ENCODE assay signal across 14 mouse cellular contexts in genomic region chr4:141159666-141160065, GRCm38 (mm10). TPM values are rescaled to one million over a fixed set of nuclear protein-coding genes. Genes with fewer than 3 reads are reported as not detected.
DNase-seq lines count a peak whose midpoint lies in the region; ATAC-seq and TF ChIP-seq lines count a peak whose summit lies in the region.
"Had no signal": no experiment of that assay in that cellular context is flagged by ENCODE, and none has a peak within 500 bp of the region (broad histone marks: within the 10 kb centered on the region; RNA-seq: fewer than 3 reads in every experiment).

No protein-coding gene starts in this region.

- H3K9ac ChIP-seq in heart, embryonic 14.5 days (ENCODE audit: low read length), result peak overlapping the region; percentile 9; the same call in 1 of the 2 replicates
- H3K9ac ChIP-seq in MEL (ENCODE audit: control insufficient read depth, low read depth, low read length, poor library complexity, severe bottlenecking), result no peak overlapping the region
- no peak overlapping the region for H3K9ac ChIP-seq in intestine, embryonic 14.5 days (ENCODE audit: low read length)
- H3K9ac ChIP-seq: neural tube, embryonic 12.5 days had no signal

- no peak for ATAC-seq in heart, embryonic 14.5 days (ENCODE audit: insufficient number of reproducible peaks, insufficient read depth, low FRiP score, low read depth)
- ATAC-seq in intestine, embryonic 14.5 days (replicated peaks; ENCODE audit: low FRiP score, low TSS enrichment, low read depth), result no peak

- H3K4me3 ChIP-seq in heart, embryonic 14.5 days (ENCODE audit: control insufficient read depth in 1 of 2, insufficient read depth in 1 of 2, low read depth in 1 of 2, low read length in 2 of 2), result no peak overlapping the region
- H3K4me3 ChIP-seq in MEL (ENCODE audit: control insufficient read depth in 1 of 2, insufficient read depth in 1 of 2, low read depth in 2 of 2, low read length in 2 of 2) (no peak overlapping the region), macrophage (ENCODE audit: inconsistent target) (no peak overlapping the region)
- no peak overlapping the region for H3K4me3 ChIP-seq in intestine, embryonic 14.5 days (ENCODE audit: low read depth, low read length)
- H3K4me3 ChIP-seq in thymus, adult 2 months (ENCODE audit: control insufficient read depth, insufficient read depth, low read length), result no peak overlapping the region
- H3K4me3 ChIP-seq: neural tube, embryonic 12.5 days had no signal

- TF ChIP-seq POLR2A in MEL (IDR thresholded peaks at IDR 0.05; ENCODE audit: control insufficient read depth in 1 of 2, insufficient read depth in 1 of 2, low read depth in 1 of 2, low read length in 2 of 2, poor library complexity in 1 of 2), result no peak
- no peak for TF ChIP-seq POLR2A in thymus, adult 2 months (IDR thresholded peaks at IDR 0.05; ENCODE audit: control insufficient read depth, extremely low read depth, insufficient read depth, low read length, poor library complexity)

- H3K4me1 ChIP-seq in heart, embryonic 14.5 days (ENCODE audit: control insufficient read depth in 2 of 2, insufficient read depth in 2 of 2, low read length in 2 of 2), result peaks cover 4 to 13% of the 10 kb centered on the region in 2 experiments
- peaks cover 17 to 37% of the 10 kb centered on the region in 2 experiments for H3K4me1 ChIP-seq in MEL (ENCODE audit: control insufficient read depth in 1 of 2, insufficient read depth in 2 of 2, low read length in 2 of 2)
- H3K4me1 ChIP-seq in intestine, embryonic 14.5 days (replicated peaks; ENCODE audit: control insufficient read depth, insufficient read depth, low read length), result peaks cover 15% of the 10 kb centered on the region
- peaks cover 31% of the 10 kb centered on the region for H3K4me1 ChIP-seq in thymus, adult 2 months (replicated peaks; ENCODE audit: control insufficient read depth, insufficient read depth, low read length)

- no peak for TF ChIP-seq RAD21 in MEL (IDR thresholded peaks at IDR 0.05; ENCODE audit: low read depth, low read length)

- TF ChIP-seq EP300 in MEL (IDR thresholded peaks at IDR 0.05; ENCODE audit: low read depth in 1 of 2, low read length in 2 of 2), result no peak

- WGBS in heart, embryonic 14.5 days, result 60% methylated on average over 5 of the region's 5 CpGs
- 41% methylated on average over 5 of the region's 5 CpGs for WGBS in intestine, embryonic 14.5 days
- WGBS in macrophage (ENCODE audit: missing documents), result 6% methylated on average over 5 of the region's 5 CpGs
- WGBS in thymus, adult 2 months, result 9% methylated on average over 5 of the region's 5 CpGs

- no peaks in the 10 kb centered on the region for H3K27me3 ChIP-seq in heart, embryonic 14.5 days (ENCODE audit: control insufficient read depth, insufficient read depth, low read length)
- H3K27me3 ChIP-seq in MEL (ENCODE audit: control insufficient read depth in 1 of 2, insufficient read depth in 2 of 2, low read length in 2 of 2), result no peaks in the 10 kb centered on the region
- H3K27me3 ChIP-seq in intestine, embryonic 14.5 days (replicated peaks; ENCODE audit: control insufficient read depth, insufficient read depth, low read length), result no peaks in the 10 kb centered on the region
- H3K27me3 ChIP-seq in thymus, adult 2 months (ENCODE audit: control insufficient read depth, insufficient read depth, low read length), result no peaks in the 10 kb centered on the region
- H3K27me3 ChIP-seq: neural tube, embryonic 12.5 days had no signal

- peaks cover 42% of the 10 kb centered on the region for H3K79me2 ChIP-seq in MEL (ENCODE audit: control insufficient read depth, insufficient read depth, low read length, poor library complexity)
- H3K79me2 ChIP-seq in macrophage (ENCODE audit: inconsistent target), result peaks cover 100% of the 10 kb centered on the region

- TF ChIP-seq CTCF in MEL (IDR thresholded peaks at IDR 0.05 in 2 of 3, conservative IDR thresholded peaks at IDR 0.05 in 1 of 3; ENCODE audit: control insufficient read depth in 1 of 3, insufficient read depth in 1 of 3, low read depth in 2 of 3, low read length in 3 of 3, poor library complexity in 1 of 3, severe bottlenecking in 1 of 3), result no peak
- no peak for TF ChIP-seq CTCF in thymus, adult 2 months (IDR thresholded peaks at IDR 0.05; ENCODE audit: borderline replicate concordance, control insufficient read depth, extremely low read depth, insufficient read depth, low read length, poor library complexity)

- H3K9me3 ChIP-seq in heart, embryonic 14.5 days (ENCODE audit: control insufficient read depth, low read length), result no peaks in the 10 kb centered on the region
- no peaks in the 10 kb centered on the region for H3K9me3 ChIP-seq in MEL (replicated peaks; ENCODE audit: insufficient read depth, low read length)
- H3K9me3 ChIP-seq in intestine, embryonic 14.5 days (ENCODE audit: control insufficient read depth, low read length), result no peaks in the 10 kb centered on the region

- no peaks in the 10 kb centered on the region for H3K36me3 ChIP-seq in heart, embryonic 14.5 days (ENCODE audit: control insufficient read depth, insufficient read depth, low read length)
- peaks cover 3 to 36% of the 10 kb centered on the region in 2 experiments; a peak in 3 of 4 replicates for H3K36me3 ChIP-seq in MEL (ENCODE audit: control insufficient read depth in 1 of 2, insufficient read depth in 2 of 2, low read length in 2 of 2)
- H3K36me3 ChIP-seq in intestine, embryonic 14.5 days (ENCODE audit: control insufficient read depth, insufficient read depth, low read length), result no peaks in the 10 kb centered on the region
- no peaks in the 10 kb centered on the region for H3K36me3 ChIP-seq in macrophage (ENCODE audit: inconsistent target)
- H3K36me3 ChIP-seq in thymus, adult 2 months (ENCODE audit: control insufficient read depth, insufficient read depth, low read length), result no peaks in the 10 kb centered on the region

- no peak for DNase-seq in heart, postnatal 14 days
- peak; percentile 64 for DNase-seq in MEL (ENCODE audit: low read depth, low spot score)
- no peak for DNase-seq in intestine, embryonic 14.5 days (ENCODE audit: low spot score)
- DNase-seq in testis, postnatal 14 days (ENCODE audit: low spot score), result no peak
- no peak for DNase-seq in thymus, adult 2 months
- no peak for DNase-seq in cerebellum, adult 18-20 months
- DNase-seq: cerebellum, postnatal 25 days; kidney, adult 11 months; midbrain, embryonic 14.5 days; right cerebral cortex, postnatal 14 days; thymus, postnatal 25 days had no signal

- intact Hi-C loops in heart, postnatal 14 days (cut with DNase I), result no loop called here

- no peak overlapping the region for H3K27ac ChIP-seq in heart, embryonic 14.5 days (replicated peaks in 1 of 2; ENCODE audit: control insufficient read depth in 1 of 2, insufficient read depth in 1 of 2, low read depth in 2 of 2, low read length in 2 of 2)
- H3K27ac ChIP-seq in MEL (ENCODE audit: control insufficient read depth, low read depth, low read length) (peak overlapping the region; percentile 26), macrophage (peak overlapping the region; percentile 78)
- H3K27ac ChIP-seq in intestine, embryonic 14.5 days (ENCODE audit: low read depth), result 0 out of 2 replicates have a peak overlapping the region, but pooled peaks have one; percentile 45
- no peak overlapping the region for H3K27ac ChIP-seq in thymus, adult 2 months (ENCODE audit: control insufficient read depth, insufficient read depth, low read length)
- H3K27ac ChIP-seq: neural tube, embryonic 12.5 days had no signal

- no peak overlapping the region for H3K4me2 ChIP-seq in heart, embryonic 14.5 days (ENCODE audit: low read length)
- H3K4me2 ChIP-seq in intestine, embryonic 14.5 days (ENCODE audit: low read length), result no peak overlapping the region
- H3K4me2 ChIP-seq: neural tube, embryonic 12.5 days had no signal

RNA-seq across cellular contexts. Expression of gene Fbxo42, which starts 12.0 kb away (rescaled TPM):
- 12.7 and 15.7 TPM in 2 replicates for polyA plus RNA-seq in heart, embryonic 14.5 days (2014; fragmentation: Nextera tagmentation; extraction: Ambion mirVana)
- total RNA-seq in heart, postnatal 14 days (2021), result 10 to 100 TPM; 13.0 to 13.5 TPM
- 10.1 and 11.2 TPM in 2 replicates for total RNA-seq in MEL (2012; rRNA removed)
- 100 to 1,000 TPM in 1 of 2 experiments, 10 to 100 TPM in 1; 23.1 to 260 TPM for polyA plus RNA-seq in MEL (2012; ENCODE audit: insufficient read depth in 1 of 2, insufficient read length in 2 of 2, low read depth in 1 of 2, low replicate concordance in 2 of 2, missing spikeins in 1 of 2)
- polyA plus RNA-seq in intestine, embryonic 14.5 days (2014; fragmentation: Nextera tagmentation; extraction: Ambion mirVana), result 25.9 and 26.0 TPM in 2 replicates
- 10 to 100 TPM; 16.8 to 42.5 (median 23.5) TPM for total RNA-seq in macrophage (2018; cell fraction: chromatin; rRNA removed)
- 10 to 100 TPM; 13.5 to 25.0 (median 18.3) TPM for total RNA-seq in macrophage (2018; cell fraction: cytosol; rRNA removed)
- total RNA-seq in macrophage (2018; cell fraction: nucleus; rRNA removed), result 10 to 100 TPM; 15.7 to 46.5 (median 23.1) TPM
- polyA plus RNA-seq in macrophage (2018), result 11.6 to 18.7 TPM (median 16.1 TPM) in 3 replicates
- 29.1 and 29.3 TPM in 2 replicates for polyA plus RNA-seq in thymus, adult 2 months (2012; rRNA removed)

RNA-seq across cellular contexts. Expression of gene Szrd1, which starts 20.1 kb away (rescaled TPM):
- polyA plus RNA-seq in heart, embryonic 14.5 days (2014; fragmentation: Nextera tagmentation; extraction: Ambion mirVana), result 20.8 and 24.0 TPM in 2 replicates
- total RNA-seq in heart, postnatal 14 days (2021), result 10 to 100 TPM; 87.6 to 91.4 TPM
- 63.0 and 64.4 TPM in 2 replicates for total RNA-seq in MEL (2012; rRNA removed)
- polyA plus RNA-seq in MEL (2012; ENCODE audit: insufficient read depth in 1 of 2, insufficient read length in 2 of 2, low read depth in 1 of 2, low replicate concordance in 2 of 2, missing spikeins in 1 of 2) (100 to 1,000 TPM in 1 of 2 experiments, not detected in 1; 137 TPM), macrophage (2018) (80.7 to 108 TPM (median 104 TPM) in 3 replicates)
- polyA plus RNA-seq in intestine, embryonic 14.5 days (2014; fragmentation: Nextera tagmentation; extraction: Ambion mirVana), result 33.9 and 37.0 TPM in 2 replicates
- 10 to 100 TPM; 23.6 to 59.4 (median 36.0) TPM for total RNA-seq in macrophage (2018; cell fraction: chromatin; rRNA removed)
- total RNA-seq in macrophage (2018; cell fraction: cytosol; rRNA removed), result 100 to 1,000 TPM in 2 of 26 experiments, 10 to 100 TPM in 24; 75.1 to 105 (median 85.7) TPM
- total RNA-seq in macrophage (2018; cell fraction: nucleus; rRNA removed), result 10 to 100 TPM; 37.3 to 81.8 (median 59.9) TPM
- polyA plus RNA-seq in thymus, adult 2 months (2012; rRNA removed), result 54.2 and 62.1 TPM in 2 replicates

RNA-seq across cellular contexts. Expression of gene Rsg1, which starts 54.1 kb away (rescaled TPM):
- 1.5 and 1.7 TPM in 2 replicates for polyA plus RNA-seq in heart, embryonic 14.5 days (2014; fragmentation: Nextera tagmentation; extraction: Ambion mirVana)
- total RNA-seq in heart, postnatal 14 days (2021), result under 1 TPM; 0.68 to 0.86 TPM
- total RNA-seq in MEL (2012; rRNA removed), result 3.7 and 5.8 TPM in 2 replicates
- 1 to 10 TPM in 1 of 2 experiments, not detected in 1; 4.8 TPM for polyA plus RNA-seq in MEL (2012; ENCODE audit: insufficient read depth in 1 of 2, insufficient read length in 2 of 2, low read depth in 1 of 2, low replicate concordance in 2 of 2, missing spikeins in 1 of 2)
- 4.6 and 4.9 TPM in 2 replicates for polyA plus RNA-seq in intestine, embryonic 14.5 days (2014; fragmentation: Nextera tagmentation; extraction: Ambion mirVana)
- total RNA-seq in macrophage (2018; cell fraction: chromatin; rRNA removed), result 1 to 10 TPM in 9 of 26 experiments, under 1 TPM in 7, not detected in 10; 0.67 to 2.2 (median 1.1) TPM
- under 1 TPM in 22 of 26 experiments, not detected in 4; 0.10 to 0.62 (median 0.39) TPM for total RNA-seq in macrophage (2018; cell fraction: cytosol; rRNA removed)
- total RNA-seq in macrophage (2018; cell fraction: nucleus; rRNA removed), result 1 to 10 TPM in 8 of 26 experiments, under 1 TPM in 7, not detected in 11; 0.46 to 3.4 (median 1.0) TPM
- 0.22 to 1.3 TPM in 2 of 3 replicates, not detected in the other for polyA plus RNA-seq in macrophage (2018)
- polyA plus RNA-seq in thymus, adult 2 months (2012; rRNA removed), result 3.5 and 3.6 TPM in 2 replicates

Comparison
In these comparisons a context has a peak if more than half of its experiments do, and no peak if none do; other contexts are left out.
1. H3K27ac ChIP-seq: peak in MEL (single experiment), intestine, embryonic 14.5 days (single experiment) and macrophage (single experiment); none in heart, embryonic 14.5 days (0 of 2) and thymus, adult 2 months (single experiment).